Mouse (Mus musculus): ENCODE results near the gene Lrrc18.

- TF ChIP-seq CTCF (IDR thresholded peaks at IDR 0.05; ENCODE audit: borderline replicate concordance, control insufficient read depth, extremely low read depth, insufficient read depth, low read length, poor library complexity) (no peak), POLR2A (IDR thresholded peaks at IDR 0.05; ENCODE audit: control insufficient read depth, extremely low read depth, insufficient read depth, low read length, poor library complexity) (no peak)
Measured at GRCm38 (mm10) chr14:32958671-32959070, 32.5 kb upstream of the Lrrc18 start.
